Mouse (Mus musculus): ENCODE measurements around the gene Slc16a7.

Slc16a7 gene

DNA sequence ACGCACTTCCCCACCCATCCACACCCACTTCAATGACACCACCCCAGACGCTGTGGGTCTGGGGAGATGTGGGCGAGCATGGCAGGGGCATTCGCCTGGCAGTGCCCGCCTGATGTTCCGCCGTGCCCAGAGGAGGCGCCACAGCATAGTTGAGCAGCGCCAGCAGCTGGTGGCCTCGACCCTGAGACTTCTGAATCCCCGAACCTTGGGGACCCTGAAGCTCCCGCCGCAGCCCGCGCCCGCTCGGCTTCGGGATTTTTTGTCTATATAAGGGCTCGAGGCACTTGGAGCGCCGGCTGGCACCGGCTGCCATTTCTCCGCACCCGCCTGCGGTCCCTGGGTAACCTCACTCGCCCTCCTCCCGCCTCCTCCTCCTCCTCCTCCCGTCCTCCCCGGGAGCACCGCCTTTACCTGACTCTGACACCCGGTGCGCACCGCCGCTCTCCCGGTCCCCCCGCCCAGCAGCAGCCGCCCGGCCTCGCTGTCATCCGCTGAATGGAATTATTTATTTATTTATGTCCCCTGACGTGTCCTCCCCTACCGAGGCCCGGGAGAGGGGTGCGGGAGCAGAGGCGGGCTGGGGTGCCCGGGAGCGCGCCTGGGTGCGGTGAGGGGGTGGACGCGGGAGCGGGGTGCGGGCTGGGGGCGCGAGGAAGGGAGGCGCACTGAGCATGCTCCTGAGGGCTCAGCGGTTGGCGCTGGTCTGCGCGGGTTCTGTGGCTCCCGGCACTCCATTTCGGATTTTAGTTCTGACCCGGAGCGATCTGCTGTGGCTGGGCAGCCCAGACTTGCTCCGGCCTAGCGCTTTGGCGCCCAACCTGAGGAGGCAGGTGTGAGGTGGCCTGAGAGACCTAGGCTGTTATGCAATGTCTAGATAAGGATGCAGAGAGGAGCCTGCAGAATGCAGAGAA, at the start of gene Slc16a7:
Gene Slc16a7, minus strand, starts transcription at position 590 of the 911 bp plus-strand sequence.
- DNase-seq (ENCODE audit: low read depth) = no peak

DNA sequence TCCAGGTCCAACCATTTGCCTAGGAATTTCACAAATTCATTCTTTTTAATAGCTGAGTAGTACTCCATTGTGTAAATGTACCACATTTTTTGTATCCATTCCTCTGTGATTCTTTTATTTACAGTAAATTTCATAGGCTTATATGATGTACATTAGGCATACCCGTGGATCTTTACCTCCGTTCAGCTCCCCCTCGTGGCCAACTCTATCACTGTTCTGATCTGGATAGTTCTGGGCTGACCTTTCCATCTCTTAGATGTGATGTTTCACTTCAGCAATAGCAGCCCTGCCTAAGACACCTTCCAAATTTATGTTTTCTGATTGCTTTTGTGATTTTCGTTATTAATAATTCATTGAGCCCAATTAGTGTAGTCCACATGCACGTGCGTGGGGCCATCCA, 29.5 kb upstream of the Slc16a7 start:
- DNase-seq (ENCODE audit: low read depth) = no peak

GRCm38 (mm10) chr10:125399796-125400195, 10.5 kb upstream of the Slc16a7 start:
- no peak for DNase-seq (ENCODE audit: low read depth)

DNA sequence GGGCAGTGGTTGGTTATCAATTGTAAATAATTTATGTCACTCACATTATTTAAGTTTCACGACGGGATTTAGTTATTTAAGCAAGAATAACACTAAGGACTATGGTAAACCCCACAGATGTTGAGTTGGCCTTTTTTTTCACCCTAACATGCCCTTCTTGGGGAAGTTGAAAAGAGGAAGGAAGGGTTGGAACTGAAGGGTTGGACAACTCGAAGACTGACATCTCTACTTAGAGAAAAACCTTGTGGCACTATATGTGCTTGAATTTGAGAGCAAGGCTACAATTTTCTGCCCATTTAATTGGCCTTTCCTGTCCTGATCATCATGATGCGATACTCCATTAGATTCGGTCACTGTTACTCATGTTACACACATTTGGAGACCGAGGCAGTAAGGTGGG, 746 bp upstream of the Slc16a7 start:
- no peak for DNase-seq (ENCODE audit: low read depth)

- no peak for DNase-seq (ENCODE audit: low read depth)
Observed at GRCm38 (mm10) chr10:125388481-125388875, 787 bp downstream of the Slc16a7 start.

DNA sequence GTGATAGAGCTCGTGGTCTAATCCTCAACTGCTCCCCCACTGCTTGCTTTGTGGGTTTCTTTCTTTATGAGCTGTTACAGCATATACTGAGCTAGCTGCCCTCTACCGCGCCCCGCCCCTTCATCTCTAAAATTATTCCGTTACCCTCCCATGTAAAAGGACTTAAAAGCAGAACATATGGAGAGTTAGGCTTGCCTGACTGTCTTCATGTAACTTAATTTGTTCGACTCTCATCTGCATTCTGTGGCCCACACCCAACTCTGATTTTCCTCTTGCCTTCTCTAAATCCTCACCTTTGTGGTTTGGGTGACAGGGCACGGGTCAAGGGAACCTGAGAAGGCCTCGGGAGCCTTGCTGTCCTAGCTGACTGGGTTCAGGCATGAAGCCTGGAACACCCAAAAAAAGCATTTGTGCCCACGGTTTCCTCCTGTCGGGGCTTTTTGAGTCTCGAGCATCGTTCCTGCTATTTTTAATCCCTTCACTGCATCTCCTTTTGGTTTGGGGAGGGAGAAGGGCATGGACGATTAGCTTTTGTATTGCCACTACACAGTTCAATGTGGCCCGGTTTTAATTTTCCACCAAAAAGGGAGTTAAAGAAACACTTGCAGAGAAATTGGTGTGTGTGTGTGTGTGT, 1.4 kb downstream of the Slc16a7 start:
- DNase-seq (ENCODE audit: low read depth) = no peak

GRCm38 (mm10) chr10:125375526-125375925, 13.7 kb downstream of the Slc16a7 start:
- no peak for DNase-seq (ENCODE audit: low read depth)

- no peak for DNase-seq (ENCODE audit: low read depth)
Observed at GRCm38 (mm10) chr10:125372666-125373065, 16.6 kb downstream of the Slc16a7 start.

DNA sequence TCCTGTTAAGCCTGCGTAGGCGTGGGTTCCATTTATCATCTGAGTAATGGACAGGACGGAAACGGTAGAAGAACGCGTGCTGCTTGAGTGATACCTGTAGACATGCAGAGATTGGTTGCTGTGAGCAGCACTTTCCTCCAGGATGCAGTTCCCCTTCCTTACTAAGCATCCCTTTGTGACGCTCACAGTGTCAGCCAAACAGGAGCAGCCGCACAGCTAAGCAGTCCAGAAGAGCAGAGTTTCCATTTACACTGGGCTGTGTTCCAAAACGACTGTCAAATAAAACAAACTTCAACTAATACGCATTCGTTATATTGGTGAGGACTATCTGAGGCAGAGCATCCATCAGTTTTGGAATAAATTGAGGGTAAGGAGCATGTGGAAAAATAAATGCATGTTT, 17.8 kb downstream of the Slc16a7 start:
- DNase-seq (ENCODE audit: low read depth) = no peak

DNA sequence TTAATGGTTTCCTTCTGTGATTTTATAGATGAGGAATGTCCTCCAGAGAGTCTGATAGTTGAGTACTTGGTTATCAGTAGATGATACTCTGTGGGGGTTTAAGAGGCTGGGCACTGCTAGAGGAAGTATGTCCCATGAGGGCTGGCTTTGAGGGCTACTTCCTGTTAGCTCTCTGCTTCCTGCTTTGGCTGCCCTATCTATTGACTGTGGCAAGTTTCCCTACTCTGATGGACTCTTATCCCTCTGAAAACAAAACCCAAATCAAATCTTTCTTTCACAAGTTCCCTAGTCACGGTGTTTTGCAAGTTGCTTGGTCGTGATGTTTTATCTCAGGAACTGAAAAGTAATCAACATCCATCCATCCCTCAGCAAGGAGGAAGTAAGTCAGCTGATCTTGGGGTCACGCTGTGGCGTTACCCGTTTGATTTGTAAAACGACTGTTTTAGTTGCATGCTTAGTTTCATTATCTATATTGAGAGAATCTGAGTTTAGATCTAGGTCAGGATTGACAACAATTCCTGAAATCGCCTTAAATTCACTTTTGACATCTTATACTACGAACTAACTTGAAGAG, 19.1 kb downstream of the Slc16a7 start:
- no peak for DNase-seq (ENCODE audit: low read depth)

- DNase-seq (ENCODE audit: low read depth) = no peak
Observed at GRCm38 (mm10) chr10:125358479-125358878, 30.8 kb downstream of the Slc16a7 start.

- no peak for DNase-seq (ENCODE audit: low read depth)
Observed at GRCm38 (mm10) chr10:125352805-125353204, 36.5 kb downstream of the Slc16a7 start.

- DNase-seq (ENCODE audit: low read depth) = no peak
Observed at GRCm38 (mm10) chr10:125348171-125348570, 41.1 kb downstream of the Slc16a7 start.

GRCm38 (mm10) chr10:125347149-125347548, 42.1 kb downstream of the Slc16a7 start:
- no peak for DNase-seq (ENCODE audit: low read depth)

DNA sequence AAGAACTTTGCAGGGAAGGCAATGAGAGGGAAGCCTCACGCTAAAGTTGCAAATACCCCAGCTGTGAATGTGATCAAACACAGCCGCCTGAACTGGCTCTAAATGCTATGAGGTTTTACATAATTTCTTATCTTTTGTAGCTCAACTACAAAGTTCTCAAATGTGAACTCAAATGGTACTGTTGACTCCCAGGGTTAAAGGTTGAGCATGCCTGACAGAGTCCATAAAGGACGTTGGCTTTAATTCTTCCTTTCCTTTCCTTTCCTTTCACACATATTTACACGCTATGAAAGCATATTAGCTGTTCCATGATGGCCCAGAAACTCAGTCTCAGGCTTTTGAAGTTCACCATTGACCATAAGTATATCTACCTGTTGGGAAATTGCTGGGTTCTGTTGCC, 42.9 kb downstream of the Slc16a7 start:
- DNase-seq (ENCODE audit: low read depth) = no peak

GRCm38 (mm10) chr10:125345583-125345982, 43.7 kb downstream of the Slc16a7 start:
- no peak for DNase-seq (ENCODE audit: low read depth)

DNA sequence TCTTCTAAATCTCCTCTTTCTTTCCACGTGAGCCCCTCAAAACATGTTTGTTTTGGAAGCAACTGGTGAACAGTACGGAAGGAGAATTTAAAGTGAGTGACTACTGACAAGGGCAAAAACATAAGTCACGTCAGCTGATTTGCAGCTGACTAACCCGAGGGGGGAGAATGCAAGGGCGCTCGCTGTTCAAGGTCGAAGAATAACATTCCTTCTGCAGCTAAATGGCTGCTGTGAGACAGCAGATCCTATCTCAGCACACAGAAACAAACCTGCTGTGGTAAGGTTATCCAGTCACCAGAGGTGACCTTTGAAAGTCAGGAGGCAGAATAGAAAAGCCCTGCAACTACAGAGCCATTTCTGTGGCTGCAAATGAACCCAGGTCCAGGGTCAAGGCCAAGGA, 47.1 kb downstream of the Slc16a7 start:
- DNase-seq (ENCODE audit: low read depth) = no peak

DNA sequence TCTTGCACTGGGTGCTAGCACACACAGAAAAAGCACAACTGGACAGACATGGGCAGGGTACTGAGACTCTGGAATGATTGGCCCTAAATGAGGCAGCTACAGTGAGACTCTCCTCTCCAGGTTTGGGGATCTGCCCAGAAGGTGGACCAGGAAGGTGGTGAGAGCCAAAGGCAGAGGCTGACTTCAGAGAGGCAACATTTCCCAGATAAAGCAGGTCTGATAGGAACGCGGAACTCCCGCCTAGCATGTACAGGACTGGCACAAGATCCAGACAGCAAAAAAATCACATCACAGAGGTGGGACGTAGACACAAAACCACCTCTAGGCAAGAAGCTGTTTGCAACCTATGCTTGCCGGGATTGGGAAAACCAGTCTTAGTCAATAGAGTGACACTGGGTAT, 55.5 kb downstream of the Slc16a7 start:
- DNase-seq (ENCODE audit: low read depth) = no peak

DNA sequence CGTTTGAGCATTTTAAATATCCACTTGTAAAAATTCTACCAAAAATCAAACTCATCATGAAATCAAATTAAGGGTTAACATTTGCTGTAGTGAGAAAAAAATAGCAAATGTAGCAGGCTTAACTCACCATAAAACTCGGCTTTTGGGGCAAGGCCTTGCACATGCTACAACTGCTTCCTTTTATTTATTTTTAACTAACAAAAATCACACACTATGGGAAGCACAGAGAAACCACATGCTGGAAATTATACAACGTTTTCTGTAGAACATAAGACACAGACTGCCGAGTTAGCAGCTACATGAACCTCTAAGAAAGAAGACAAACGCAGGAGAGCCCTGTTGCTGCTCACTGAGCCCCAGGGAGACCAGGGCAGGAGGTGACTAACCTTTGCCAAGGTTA, 57.9 kb downstream of the Slc16a7 start:
- no peak for DNase-seq (ENCODE audit: low read depth)

DNA sequence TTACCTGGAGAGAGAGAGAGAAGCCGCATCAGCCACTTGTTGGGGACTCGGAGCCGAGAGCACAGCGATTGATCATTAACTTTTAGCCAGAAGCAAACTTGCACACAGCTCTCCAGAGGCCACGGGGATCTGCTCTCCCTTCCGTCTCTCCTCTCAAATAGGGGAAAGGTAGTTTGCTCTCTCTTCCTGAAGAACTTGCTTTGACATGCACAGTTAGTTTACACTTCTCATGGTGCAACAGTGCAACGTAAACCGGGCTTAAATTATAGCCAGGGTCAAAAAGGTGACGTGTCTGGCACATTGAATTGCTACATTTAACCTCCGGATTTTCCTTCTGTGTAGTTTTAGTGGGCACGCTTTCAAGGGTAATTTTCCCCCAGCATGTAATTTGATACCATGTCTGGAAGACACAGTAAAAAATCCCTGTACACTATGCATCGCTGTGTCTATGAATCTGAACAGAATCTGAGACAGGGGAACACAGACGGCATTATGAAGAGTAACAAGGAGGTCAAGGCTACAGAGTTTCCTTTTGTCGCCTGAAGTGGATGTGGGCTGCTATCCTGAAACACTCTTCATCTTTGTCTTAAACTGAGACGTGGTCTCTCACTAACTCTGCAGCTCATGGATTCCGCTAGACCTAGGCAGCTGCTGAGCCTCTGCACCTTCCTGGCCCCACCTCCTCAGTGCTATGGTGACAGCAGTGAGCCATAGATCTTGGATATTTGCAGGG, 60.8 kb downstream of the Slc16a7 start:
- DNase-seq (ENCODE audit: low read depth) = no peak

- no peak for DNase-seq (ENCODE audit: low read depth)
Observed at GRCm38 (mm10) chr10:125324871-125325565, 64.2 kb downstream of the Slc16a7 start.
